Mouse (Mus musculus): Measurements from ENCODE around the gene Gm44503.

GRCm38 (mm10) chr9:72954746-72955145, 3.9 kb upstream of the Gm44503 start:
- TF ChIP-seq GATA1 (IDR thresholded peaks at IDR 0.05; ENCODE audit: borderline replicate concordance, low read length) (no peak), CTCF (IDR thresholded peaks at IDR 0.05; ENCODE audit: low read depth, low read length) (no peak), POLR2AphosphoS5 (IDR thresholded peaks at IDR 0.05; ENCODE audit: insufficient replicate concordance, low read depth, low read length) (no peak)

Measured in G1E (cell line).